Mouse (Mus musculus) CH12.LX (cell line): ENCODE measurements around the gene Rfx5.

Experiments used
- CTCF ChIP-seq, 2 experiments: IDR thresholded peaks in 1 of 2; conservative IDR thresholded peaks in 1 of 2; 2 replicates each; pipeline ENCODE4 v1.5.1; 2011 to 2012; ENCODE audit warnings: low read depth in 2 of 2, low read length in 2 of 2, improper control_type of control experiment in 1 of 2, inconsistent platforms in 1 of 2, mild to moderate bottlenecking in 1 of 2, moderate library complexity in 1 of 2
- ELF1 ChIP-seq: IDR thresholded peaks from 2 replicates; pipeline ENCODE4 v1.6.1; 2014; ENCODE audit warnings: low read depth, mild to moderate bottlenecking, inconsistent platforms, low read length, improper control_type of control experiment
- JUND ChIP-seq: conservative IDR thresholded peaks from 2 replicates; pipeline ENCODE4 v1.6.1; 2011; ENCODE audit warnings: low read depth, low read length, improper control_type of control experiment
- MAFK ChIP-seq: IDR thresholded peaks from 2 replicates; pipeline ENCODE4 v1.6.1; 2011; ENCODE audit warnings: low read length, improper control_type of control experiment; ENCODE audit not compliant: insufficient replicate concordance
- MXI1 ChIP-seq: IDR thresholded peaks from 2 replicates; pipeline ENCODE4 v1.6.1; 2011; ENCODE audit warnings: mild to moderate bottlenecking, low read depth, low read length, improper control_type of control experiment
- POLR2A ChIP-seq: IDR thresholded peaks from 2 replicates; pipeline ENCODE4 v1.6.1; 2011; ENCODE audit warnings: low read depth, mild to moderate bottlenecking, improper control_type of control experiment, low read length
- RCOR1 ChIP-seq: conservative IDR thresholded peaks from 2 replicates; pipeline ENCODE4 v1.6.1; 2012; ENCODE audit warnings: low read depth, mild to moderate bottlenecking, inconsistent platforms, low read length, improper control_type of control experiment
- TCF12 ChIP-seq: IDR thresholded peaks from 2 replicates; pipeline ENCODE4 v1.6.1; 2014; ENCODE audit warnings: low read depth, mild to moderate bottlenecking, inconsistent platforms, low read length, improper control_type of control experiment

- no peak for TF ChIP-seq POLR2A
- TF ChIP-seq RCOR1: no peak
- TF ChIP-seq MAFK: no peak
- no peak for TF ChIP-seq CTCF (conservative IDR thresholded peaks at IDR 0.05 in 1 of 2, IDR thresholded peaks at IDR 0.05 in 1 of 2; ENCODE audit: low read depth in 2 of 2, low read length in 2 of 2)
- TF ChIP-seq MXI1: no peak
- TF ChIP-seq ELF1: no peak
- TF ChIP-seq TCF12: no peak
- TF ChIP-seq JUND: no peak
Observed at GRCm38 (mm10) chr3:94960322-94960721, 6.4 kb downstream of the Rfx5 start.
